Mouse (Mus musculus) urinary bladder, postnatal 4 days (tissue): Measurements from ENCODE around the gene Lrit2.

Experiments
- DNase-seq, 2 experiments: peaks; one replicate each; pipeline ENCODE4 v3.0.0; 2021 to 2022; ENCODE audit warnings: low spot score in 2 of 2

Gene Lrit2

DNA sequence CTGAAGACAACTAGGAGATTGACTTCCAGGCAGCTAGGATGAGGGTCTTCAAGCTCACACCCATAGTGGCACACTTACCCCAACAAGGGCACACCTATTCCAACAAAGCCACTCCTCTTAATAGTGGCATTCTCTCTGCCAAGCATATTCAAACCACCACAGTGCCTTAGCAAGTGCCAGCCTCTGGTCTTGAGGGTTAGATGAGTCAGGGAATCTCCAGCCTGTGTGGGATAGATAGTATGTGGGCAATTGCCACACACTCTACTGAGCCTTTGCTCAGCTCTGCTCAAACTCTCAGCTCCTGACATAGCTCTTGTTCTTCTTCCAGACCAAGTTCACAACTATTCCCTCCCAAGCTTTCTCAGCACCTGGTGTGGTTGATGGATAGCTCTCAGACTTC is 43.6 kb downstream of the Lrit2 start:
- no peak for DNase-seq

- DNase-seq, result no peak
Observed at GRCm38 (mm10) chr14:37112931-37113330, 45.2 kb downstream of the Lrit2 start.

GRCm38 (mm10) chr14:37113922-37114321 is 46.2 kb downstream of the Lrit2 start, which contains the start of gene 2610528A11Rik:
TSS of gene 2610528A11Rik (minus strand) at chr14:37114022.
- DNase-seq, result no peak

- DNase-seq, result no peak
Observed at GRCm38 (mm10) chr14:37119233-37119632, 51.5 kb downstream of the Lrit2 start.
